Mouse (Mus musculus) v-Abl transformed pro-B cells (cell line): ENCODE data around the gene Fgd5.

Source experiments
- in situ Hi-C, 2 experiments: fragments of 400-800 bp; cut with MboI; formaldehyde crosslinking; loops; one replicate each; pipeline ENCODE4 v1.15.1; 2025; ENCODE audit not compliant: unreplicated experiment in 2 of 2

The Fgd5 gene

DNA sequence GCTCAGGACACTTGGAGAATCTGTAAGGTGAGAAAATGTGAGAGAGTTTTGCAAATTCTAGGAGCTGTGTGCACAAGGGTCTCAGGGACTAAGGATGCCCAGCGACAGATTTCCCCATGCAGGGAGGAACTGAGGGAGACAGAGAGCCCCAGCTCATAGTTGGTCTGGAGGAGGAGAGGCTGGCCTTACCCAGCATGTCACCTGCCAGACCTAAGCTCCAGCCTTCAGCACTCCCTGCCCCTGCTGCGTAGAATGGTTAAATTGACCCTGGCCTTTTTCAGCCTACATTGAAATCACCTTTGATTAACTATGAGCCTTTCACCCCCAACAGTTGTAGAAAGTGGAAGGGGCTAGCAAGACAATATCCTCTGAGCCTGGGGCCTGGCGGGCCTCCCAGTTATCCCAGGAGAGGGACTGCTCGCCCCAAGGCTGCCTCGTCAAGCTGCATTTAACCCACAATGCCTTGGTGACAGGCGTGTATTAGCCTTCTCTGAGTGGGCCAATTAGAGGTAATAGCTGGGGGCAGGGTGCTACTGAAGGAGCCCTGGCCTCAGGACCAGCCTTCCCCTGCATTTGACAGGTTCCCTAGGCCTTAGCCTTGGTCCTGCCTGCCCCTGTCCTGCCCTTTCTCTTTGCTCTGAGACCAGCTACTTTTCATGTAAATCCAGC lies 25.6 kb downstream of the Fgd5 start:
- in situ Hi-C loops, result no loop called here

DNA sequence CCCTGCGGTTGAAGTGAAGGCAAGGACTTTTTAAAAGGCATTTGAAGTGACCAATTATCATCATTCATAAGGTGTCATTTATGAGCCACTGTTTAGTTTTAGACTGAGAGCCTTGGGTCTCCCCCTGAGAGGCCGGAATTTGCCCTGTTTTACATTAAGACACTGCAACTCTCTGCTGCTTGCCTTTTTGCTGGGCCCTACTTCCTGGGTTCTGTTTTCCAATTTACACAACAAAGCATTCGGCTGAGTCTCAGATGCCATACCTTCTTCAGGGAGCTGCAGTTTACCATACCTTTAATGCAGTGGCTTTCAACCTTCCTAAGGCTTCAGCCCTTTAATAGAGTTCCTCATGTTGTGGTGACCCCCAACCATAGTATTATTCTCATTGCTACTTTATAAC lies 26.1 kb downstream of the Fgd5 start:
- in situ Hi-C loops, result no loop called here

DNA sequence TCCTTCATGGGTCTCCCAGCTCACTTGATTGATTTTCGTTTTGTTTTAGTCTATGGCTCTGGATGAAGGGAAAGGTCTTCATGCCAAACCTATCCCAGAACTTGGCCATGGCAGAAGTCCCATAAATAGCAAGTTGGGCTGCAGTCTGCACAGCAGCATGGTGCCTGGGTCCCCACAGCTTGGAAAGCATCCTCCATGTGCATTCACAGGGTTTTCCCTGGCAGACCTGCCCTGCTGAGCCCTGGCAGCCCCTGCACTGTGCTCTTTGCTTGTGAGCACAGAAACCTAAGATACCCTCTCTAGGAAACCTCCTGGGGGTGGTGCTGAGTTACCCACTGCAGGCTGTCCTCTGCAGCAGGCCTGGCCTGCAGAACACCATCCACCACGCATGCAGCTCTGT lies 32.2 kb downstream of the Fgd5 start:
- in situ Hi-C loops, result no loop called here

DNA sequence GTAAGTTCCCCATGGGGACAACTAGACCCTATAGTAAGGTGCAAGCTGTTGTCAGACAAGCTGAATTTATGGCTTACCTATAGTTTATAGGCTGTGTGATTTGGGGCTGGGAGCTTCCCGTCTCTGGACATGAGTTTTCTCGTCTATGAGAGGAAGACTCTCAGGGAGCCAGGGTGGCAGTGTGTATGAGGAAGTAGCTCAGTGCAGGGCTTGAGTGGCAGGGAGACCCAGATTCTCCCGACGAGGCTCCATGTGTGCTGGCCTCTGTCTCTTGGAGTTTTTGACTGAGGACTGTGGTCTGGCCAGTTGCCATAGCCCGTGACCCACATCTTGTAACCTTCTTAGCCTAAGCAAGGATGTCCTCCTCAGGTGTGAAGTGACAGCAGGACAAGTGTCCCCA lies 33.7 kb downstream of the Fgd5 start:
- in situ Hi-C loops, result no loop called here

DNA sequence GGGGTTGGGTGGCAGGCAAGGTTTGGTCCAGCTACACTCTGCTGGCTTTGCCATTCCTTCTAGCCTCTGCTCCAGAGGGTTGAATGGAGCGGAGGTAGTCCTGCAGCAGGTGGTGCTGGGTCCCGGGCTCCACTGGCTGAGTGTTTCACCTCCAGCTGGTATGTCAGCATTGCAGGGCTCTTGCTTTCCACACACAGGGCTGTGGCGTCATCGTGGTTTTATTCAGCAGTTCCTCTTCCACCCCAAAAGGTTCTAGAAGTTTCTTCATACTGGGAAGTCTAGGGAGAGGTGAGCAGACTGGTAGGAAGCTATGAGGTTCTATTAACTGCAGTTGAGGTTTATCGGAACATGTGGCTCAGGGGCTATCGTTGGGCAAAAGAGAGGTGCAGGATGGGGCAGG lies 34.4 kb downstream of the Fgd5 start:
- in situ Hi-C loops, result no loop called here

DNA sequence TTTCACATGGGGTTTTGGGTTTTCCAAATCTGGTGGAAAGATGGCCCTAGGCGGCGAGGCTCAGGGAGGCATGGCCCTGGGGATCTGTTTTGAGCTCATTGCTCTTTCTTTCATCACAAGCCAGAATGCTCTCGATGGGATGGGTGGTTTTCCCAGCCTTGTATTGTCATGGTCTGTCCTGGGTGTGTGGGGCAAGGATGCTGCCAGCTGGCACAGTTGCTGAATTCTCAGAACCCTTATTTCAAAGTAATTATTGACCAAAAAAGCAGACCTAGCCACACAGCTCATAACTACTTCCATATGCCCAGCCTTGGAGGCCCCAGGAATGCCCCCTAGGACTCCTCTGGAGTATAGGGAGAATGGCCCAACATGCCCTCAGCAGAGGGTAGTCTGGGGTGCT lies 34.9 kb downstream of the Fgd5 start:
- in situ Hi-C loops, result no loop called here

DNA sequence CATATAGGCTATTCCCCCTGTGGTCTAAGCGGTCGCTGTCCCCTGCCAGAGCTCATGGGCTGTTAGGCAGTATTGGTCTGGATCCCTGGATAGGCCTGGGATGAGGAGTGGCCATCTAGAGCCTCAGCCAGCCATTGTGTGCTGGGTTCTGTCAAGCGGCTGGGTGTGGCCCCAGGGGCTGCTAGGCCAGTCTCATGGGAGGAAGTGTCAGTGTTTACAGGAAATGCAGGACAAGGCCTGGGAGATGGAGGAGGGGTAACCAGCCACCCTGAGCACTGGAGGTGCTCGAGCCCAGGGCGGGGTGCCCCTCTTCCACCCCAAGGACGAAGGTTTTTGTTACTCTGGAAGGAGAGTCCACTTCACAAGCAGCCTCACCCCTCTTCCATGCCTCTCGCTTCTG lies 36.3 kb downstream of the Fgd5 start:
- in situ Hi-C loops, result no loop called here

DNA sequence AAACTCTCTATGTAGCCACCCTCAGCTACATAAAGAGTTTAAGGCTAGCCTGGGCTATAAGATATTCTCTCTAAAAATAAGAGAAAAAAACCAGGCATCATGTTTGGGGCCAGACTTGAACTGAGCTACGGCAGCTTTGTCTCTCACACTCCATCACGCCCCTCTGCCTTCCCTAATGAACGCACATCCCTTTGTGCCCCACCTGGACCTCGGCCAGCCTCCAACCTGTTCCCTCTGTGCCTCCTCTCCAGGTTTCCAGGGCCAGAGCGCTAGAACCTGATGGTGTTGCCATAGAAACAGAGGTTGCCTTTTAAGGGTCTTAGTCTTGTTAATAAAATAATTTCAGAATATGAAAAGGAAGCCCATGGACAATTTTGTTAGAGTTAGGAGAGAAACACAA lies 37.2 kb downstream of the Fgd5 start:
- in situ Hi-C loops, result no loop called here

DNA sequence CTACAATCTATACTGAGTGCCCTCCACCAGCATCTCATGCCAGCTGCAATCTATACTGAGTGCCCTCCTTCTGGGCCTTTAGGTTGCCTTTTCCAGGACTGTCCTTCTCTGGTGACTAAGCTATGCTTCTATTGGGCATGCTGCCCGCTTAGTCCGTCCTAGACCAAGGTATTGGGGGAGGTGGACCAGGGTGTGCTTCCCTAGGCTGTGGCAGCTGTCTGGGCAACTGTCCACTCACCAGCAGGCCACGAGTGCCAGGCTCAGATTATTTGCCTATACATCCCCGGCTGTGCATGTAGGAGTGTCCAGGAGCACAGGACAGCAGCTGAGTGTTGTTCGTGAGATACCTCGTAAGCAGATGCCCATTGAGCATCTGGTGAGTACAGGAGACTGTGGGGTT lies 38.1 kb downstream of the Fgd5 start:
- in situ Hi-C loops, result no loop called here

DNA sequence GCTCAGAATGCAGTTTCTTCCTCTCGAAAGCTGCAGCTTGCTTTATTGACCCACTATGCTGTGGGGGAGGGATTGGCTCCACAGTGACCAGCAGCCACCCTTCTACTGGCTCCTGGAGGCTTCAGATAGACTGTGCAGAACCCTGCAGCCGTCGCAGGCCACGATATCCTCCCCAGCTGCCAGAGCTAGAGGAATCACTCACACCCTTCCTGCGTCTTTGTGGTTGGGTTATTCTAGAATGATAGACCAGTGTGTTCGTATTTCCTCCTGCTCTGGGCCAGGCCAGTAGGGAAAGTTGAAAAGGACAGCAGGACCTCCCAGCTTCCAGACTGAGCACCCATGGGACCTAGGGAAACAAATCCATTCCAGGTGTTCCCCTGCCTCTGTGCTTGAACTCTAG lies 39.7 kb downstream of the Fgd5 start:
- in situ Hi-C loops, result no loop called here

DNA sequence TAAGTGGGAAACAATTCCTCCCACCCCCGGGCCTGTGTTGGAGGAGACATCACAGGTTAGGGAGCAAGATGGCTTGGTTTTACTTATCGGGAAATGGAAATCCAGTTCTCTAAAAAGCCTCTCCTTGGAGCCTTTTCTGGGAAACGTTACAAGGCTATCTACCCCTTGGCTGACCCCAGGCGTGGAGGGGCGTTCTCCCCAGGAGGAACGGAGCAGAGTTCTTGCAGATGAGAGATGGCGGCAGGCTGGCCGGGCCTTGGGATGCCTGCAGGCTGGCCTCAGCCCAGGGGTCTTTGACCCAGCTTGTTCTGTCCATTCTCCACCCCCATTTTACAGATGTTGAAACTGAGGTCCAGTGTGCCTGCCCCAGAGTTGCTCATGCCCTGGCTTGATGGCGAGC lies 42.4 kb downstream of the Fgd5 start:
- in situ Hi-C loops, result no loop called here

DNA sequence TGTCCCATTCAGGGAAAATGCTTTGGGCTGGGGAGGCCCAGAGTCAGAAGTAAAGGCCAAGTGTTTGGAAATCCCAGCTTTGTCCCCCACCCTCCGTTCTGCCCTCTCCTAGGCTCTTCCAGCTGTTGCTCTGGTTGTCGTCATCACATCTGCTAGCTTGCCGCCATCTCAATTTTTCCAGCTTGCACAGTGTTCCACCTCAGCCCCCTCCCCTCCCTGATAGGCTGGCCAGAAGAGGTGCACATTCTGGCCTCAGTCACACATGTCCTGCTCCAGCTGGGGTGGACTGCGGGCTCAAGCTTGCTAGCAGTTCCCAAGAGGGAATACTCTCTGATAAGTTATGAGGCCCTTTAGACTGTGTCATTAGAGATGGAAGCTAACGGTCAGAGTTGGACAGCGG lies 42.8 kb downstream of the Fgd5 start:
- in situ Hi-C loops, result no loop called here

DNA sequence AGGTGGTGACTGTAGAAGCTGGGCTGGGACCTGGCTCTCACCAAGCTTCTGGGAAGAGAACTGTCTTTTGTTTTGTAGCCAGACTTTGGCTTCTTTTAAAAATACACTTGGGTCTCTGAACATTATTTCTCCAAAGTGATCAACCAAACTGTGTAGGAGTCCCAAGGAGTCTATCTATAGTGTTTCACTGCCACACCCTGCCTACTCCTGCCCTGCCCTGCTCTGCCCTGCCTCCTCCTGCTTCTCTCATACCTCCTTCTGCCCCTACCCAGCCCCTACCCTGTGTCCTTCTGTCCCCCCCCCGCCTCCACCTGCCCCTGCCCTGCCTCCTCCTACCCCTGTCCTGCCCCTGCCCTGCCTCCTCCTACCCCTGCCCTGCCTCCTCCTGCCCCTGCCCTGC lies 46.6 kb downstream of the Fgd5 start:
- in situ Hi-C loops, result no loop called here

DNA sequence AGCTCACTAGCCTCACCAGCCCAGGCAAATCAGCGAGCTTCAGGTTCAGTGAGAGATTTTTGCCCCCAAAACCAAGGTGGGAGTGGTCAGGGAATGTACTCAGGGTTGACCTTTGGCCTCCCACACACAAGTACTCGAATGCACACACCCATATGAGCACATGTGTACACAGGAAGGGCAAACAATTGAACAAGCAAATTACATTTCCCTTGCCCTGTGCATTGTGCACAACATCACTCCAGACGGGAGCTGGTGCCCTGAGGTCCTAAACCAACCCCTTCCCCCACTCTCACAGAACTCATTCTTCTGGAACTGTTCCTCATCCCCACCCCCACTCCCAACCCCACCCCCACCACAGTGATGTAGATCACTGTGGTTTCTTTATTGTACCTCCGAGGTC lies 48.7 kb downstream of the Fgd5 start:
- in situ Hi-C loops, result no loop called here

DNA sequence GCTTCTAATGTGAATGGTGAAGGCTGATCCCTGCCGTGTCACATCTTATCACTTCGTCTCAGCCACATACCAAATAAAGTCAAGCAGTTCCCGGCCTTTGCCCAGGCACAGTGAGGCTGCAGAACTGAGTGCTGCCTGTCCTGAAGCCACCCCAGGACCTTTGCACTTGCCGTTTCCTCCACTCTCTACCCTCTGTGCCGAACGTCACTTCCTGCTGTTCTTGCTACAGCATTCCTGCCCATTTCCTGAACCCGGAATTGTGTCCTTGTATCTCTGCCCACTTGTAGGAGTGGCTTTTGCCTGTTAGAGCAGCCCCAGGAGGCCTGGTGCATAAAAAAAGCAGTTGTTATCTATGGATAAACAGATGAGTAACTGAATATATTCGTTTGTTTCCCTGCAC lies 52.0 kb downstream of the Fgd5 start:
- in situ Hi-C loops, result no loop called here

DNA sequence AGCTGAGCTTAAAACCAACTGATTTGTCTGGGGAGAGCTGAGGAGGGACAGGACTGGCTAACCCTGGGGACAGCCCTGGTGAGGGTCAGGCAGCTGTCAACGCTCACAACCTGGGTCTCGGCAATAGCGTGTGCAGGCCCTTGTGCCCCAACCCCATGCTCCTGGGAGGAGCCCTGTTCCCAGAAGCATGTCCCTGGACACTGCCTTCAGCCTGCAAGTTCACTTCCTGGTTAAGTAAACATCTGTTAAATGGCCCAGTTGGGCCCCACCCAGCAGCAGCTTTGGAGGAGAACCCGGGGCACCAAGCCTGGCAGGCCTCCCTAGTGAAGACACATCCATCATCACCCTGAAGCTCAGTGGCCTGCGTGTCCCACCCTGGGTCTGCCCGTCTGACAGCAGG lies 56.0 kb downstream of the Fgd5 start:
- in situ Hi-C loops, result no loop called here

DNA sequence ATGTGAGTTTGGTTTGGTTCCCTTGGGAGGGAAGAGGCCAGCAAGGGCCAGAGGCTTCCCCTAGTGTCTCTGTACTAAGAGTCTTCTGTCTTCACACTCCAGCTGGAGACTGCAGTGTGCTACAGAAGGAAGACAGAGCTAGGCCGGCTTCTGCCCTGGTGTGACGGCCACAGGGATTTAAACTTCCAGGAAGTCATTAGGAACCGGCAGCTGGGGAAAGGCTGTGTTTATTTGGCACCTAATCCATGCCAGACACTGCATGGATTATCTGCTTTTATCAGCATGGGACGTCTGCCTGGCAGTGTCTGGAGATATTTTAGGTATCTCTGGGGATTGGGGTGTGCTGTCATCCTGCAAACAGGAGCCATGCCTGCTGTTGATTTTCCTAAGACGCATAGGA lies 57.7 kb downstream of the Fgd5 start:
- in situ Hi-C loops, result no loop called here

DNA sequence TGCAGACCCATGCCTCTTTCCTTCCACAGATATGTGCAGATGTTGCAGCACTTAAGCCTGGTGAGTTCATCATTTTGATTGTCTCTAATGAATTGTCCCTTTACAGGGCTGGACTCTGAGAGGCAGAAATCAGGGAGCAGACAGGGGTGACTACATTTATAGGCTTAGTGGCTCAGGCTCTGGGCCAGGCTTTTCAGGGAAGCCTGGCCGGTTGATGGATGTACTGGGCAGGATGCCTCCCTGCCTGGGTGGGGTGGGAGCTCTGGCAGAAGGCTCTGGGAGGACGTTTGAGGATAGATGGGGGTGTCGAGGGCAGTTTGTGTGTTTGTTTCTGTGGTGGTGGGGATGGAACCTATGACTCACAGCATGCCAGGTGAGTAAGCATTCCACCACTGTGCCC lies 59.5 kb downstream of the Fgd5 start:
- in situ Hi-C loops, result no loop called here

DNA sequence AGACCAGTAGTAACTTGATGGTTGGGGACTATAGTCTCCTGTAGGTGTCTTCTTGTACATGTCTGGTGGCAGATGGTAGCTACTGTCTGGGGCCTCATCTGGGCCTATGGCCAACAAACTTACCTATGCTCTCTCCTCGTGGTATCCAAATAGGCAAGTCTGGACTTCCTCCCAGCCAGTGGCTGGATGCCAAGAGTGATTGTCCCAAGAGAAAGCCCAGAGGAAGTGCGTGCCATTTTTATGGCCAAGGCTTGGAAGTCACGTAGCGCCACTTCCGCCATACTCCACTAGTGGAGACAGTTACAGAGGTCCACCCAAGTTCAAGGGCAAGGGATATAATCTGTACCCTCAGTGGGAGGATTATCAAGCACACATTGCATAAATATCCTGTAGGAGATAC lies 62.6 kb downstream of the Fgd5 start:
- in situ Hi-C loops, result no loop called here

DNA sequence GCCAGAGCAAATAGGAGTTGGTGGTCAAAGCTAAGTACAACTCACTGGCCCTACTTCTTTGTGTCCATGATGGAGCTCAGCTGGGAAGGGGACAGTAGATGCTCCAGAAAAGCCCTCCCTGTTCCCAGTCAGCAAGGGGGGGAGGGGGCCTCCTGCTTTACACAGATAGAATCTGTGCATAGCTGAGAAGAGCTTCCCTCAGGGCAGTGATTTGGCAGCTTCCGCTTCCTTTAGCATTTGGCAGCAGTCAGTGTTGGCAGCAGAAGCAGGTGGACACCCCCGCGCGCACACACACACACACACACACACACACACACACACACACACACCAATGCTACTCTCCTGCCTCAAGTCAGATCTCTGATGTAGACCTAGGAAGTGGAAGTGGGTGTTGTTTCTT lies 63.4 kb downstream of the Fgd5 start:
- in situ Hi-C loops, result no loop called here

DNA sequence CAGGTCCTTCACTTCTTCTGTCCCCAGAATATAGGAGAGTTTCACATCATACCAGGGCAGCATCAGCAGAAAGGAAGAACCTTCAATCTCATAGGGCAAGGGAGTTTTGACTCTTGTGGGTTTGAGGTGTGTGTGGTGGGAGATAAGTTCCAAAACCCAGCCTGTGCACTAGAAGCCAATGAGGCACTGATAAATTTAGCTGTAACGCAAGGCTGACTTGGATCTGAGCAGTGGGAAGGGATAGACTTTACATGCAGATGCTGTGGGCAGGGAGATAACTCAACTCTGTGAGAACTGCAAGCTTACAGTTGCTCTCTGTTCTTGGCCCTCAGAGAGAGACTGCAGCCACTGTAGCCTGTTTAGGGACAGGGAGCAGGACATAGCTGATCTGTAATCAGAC lies 64.2 kb downstream of the Fgd5 start:
- in situ Hi-C loops, result no loop called here

DNA sequence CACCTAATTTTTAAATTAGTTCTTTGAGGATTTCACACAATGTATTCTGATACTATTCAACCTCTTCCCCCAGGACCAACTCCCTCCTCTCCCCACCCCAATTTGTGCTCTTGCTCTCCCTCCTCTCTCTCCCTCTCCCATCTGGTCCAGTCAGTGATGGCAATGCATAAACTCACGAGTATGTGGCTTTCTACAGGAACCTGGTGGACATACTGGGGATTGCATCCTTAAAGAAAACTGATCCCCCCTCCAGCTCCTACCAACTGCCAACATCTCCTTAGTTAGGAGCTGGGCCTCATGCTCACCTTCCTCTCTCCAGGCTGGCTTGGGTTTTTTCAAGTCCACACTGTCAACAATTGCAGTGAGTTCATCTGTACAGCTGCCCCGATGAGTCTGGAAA lies 79.1 kb downstream of the Fgd5 start:
- in situ Hi-C loops, result no loop called here

DNA sequence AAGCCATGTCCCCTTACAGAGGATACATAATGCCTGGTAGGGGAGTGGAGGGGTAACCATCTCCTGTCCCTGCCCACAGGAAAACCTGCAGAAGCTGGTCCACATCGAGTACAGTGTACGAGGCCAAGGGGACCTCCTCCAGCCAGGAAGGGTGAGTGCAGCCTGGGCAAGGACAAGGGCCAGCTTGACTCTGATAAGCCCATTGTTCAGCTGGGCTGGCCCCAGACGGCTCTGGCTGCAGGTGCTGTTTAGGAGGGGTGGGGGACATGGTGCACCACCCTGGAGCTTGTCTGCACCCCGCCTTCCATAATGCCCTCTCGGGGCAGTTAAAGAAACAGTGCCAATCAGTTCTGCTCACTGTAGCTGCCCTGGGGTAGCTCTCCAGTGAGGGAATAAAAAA lies 83.0 kb downstream of the Fgd5 start:
- in situ Hi-C loops, result loop anchor here in 1 of 2 experiments (10.0 kb wide), 1 partner anchor 527 kb away; no protein-coding TSS in a partner anchor
